In the genomic region with DNA sequence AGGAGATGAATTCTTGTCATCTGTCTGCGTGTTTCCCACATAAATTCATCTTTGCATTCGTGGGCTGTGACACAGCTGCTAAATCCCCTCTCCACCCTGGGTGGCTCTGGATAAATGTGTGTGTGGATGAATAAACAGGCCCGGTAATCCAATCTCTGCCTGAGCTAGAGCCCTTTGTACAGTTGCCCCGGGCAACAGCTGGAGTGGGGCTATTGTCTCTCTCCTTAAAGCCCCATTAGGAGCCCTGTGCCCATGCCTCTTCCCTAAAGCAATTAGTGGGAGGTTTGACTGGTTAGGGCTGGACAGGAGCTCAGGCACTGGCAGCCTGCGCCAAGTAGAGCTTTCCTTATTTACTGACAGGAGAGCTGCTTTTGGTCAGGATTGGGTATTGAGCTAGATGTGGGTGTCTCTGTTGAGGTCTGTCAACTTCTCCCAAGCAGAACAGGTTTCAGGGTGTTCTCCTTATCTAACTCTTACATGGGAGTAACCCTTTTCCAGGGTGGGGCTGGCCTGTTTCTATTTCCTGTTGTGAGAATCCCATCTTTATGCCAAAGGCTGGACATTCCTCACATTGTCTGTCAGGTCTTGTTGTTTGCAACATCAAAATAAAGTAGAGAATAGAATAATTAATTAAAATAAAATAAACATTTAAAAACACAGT, we compare ENCODE assay signal across 11 mouse cellular contexts. TPM values are rescaled to one million over a fixed set of nuclear protein-coding genes. Genes with fewer than 3 reads are reported as not detected.
DNase-seq lines count a peak whose midpoint lies in the region; ATAC-seq and TF ChIP-seq lines count a peak whose summit lies in the region.
"Had no signal": no experiment of that assay in that cellular context is flagged by ENCODE, and none has a peak within 500 bp of the region (broad histone marks: within the 10 kb centered on the region; RNA-seq: fewer than 3 reads in every experiment).

No protein-coding gene starts in this region.

- peaks cover 14% of the 10 kb centered on the region for H3K27me3 ChIP-seq in hindbrain, embryonic 13.5 days
- peaks cover 2% of the 10 kb centered on the region; the same call in 1 of the 2 replicates for H3K27me3 ChIP-seq in midbrain, postnatal 0 days (ENCODE audit: insufficient read depth, low read length)

- peak; percentile 24 for DNase-seq in MN1 (ENCODE audit: low spot score)
- DNase-seq in embryo, embryonic 11 days: peak; percentile 68
- DNase-seq in midbrain, postnatal 0 days (ENCODE audit: low spot score): peak; percentile 52
- no peak for DNase-seq in ovary, postnatal 36 days (ENCODE audit: low spot score)
- DNase-seq in layer of hippocampus, postnatal 25 days (ENCODE audit: extremely low spot score in 1 of 2, low spot score in 1 of 2): no peak
- no peak for DNase-seq in adrenal gland, postnatal 36 days
- DNase-seq: thymus, postnatal 25 days had no signal

- 15% methylated on average over 5 of the region's 5 CpGs for WGBS in hindbrain, embryonic 13.5 days
- WGBS in midbrain, postnatal 0 days: 14% methylated on average over 5 of the region's 5 CpGs

- TF ChIP-seq CTCF in midbrain, postnatal 0 days (IDR thresholded peaks at IDR 0.05): no peak

- H3K9me3 ChIP-seq in hindbrain, embryonic 13.5 days: no peaks in the 10 kb centered on the region
- H3K9me3 ChIP-seq in midbrain, postnatal 0 days (ENCODE audit: low read length): no peaks in the 10 kb centered on the region
- H3K9me3 ChIP-seq: G1E; heart, embryonic 12.5 days had no signal

- peak; percentile 79 for ATAC-seq in hindbrain, embryonic 13.5 days (ENCODE audit: low FRiP score)
- ATAC-seq in midbrain, postnatal 0 days (ENCODE audit: low FRiP score): peak; percentile 81

- H3K27ac ChIP-seq in hindbrain, embryonic 13.5 days: peak overlapping the region; percentile 76
- 0 out of 2 replicates have a peak overlapping the region, but pooled peaks have one; percentile 18 for H3K27ac ChIP-seq in midbrain, postnatal 0 days (ENCODE audit: low read depth, low read length)
- H3K27ac ChIP-seq: liver, embryonic 14.5 days had no signal

- H3K4me1 ChIP-seq in hindbrain, embryonic 13.5 days (replicated peaks): peaks cover 25% of the 10 kb centered on the region
- no peaks in the 10 kb centered on the region for H3K4me1 ChIP-seq in midbrain, postnatal 0 days (ENCODE audit: insufficient read depth, low read length)
- H3K4me1 ChIP-seq: heart, embryonic 12.5 days had no signal

- H3K4me2 ChIP-seq in hindbrain, embryonic 13.5 days: no peak overlapping the region
- H3K4me2 ChIP-seq in midbrain, postnatal 0 days (ENCODE audit: low read depth, low read length, poor library complexity, severe bottlenecking): no peak overlapping the region
- H3K4me2 ChIP-seq: heart, embryonic 12.5 days had no signal

- H3K9ac ChIP-seq in hindbrain, embryonic 13.5 days: 0 out of 2 replicates have a peak overlapping the region, but pooled peaks have one; percentile 29
- H3K9ac ChIP-seq in midbrain, postnatal 0 days (replicated peaks; ENCODE audit: low read length, poor library complexity, severe bottlenecking): no peak overlapping the region
- H3K9ac ChIP-seq: heart, embryonic 12.5 days; liver, embryonic 14.5 days had no signal

- H3K4me3 ChIP-seq in hindbrain, embryonic 13.5 days: no peak overlapping the region
- no peak overlapping the region for H3K4me3 ChIP-seq in midbrain, postnatal 0 days (ENCODE audit: low read depth, low read length)
- H3K4me3 ChIP-seq: heart, embryonic 12.5 days had no signal

- no peaks in the 10 kb centered on the region for H3K36me3 ChIP-seq in hindbrain, embryonic 13.5 days
- H3K36me3 ChIP-seq in midbrain, postnatal 0 days (ENCODE audit: insufficient read depth, low read length): no peaks in the 10 kb centered on the region
- H3K36me3 ChIP-seq: G1E; heart, embryonic 12.5 days had no signal

RNA-seq across cellular contexts. Expression of gene Fbrsl1, which starts 38.5 kb away (rescaled TPM):
- 18.7 and 20.7 TPM in 2 replicates for polyA plus RNA-seq in hindbrain, embryonic 13.5 days (2015; fragmentation: Nextera tagmentation; extraction: Ambion mirVana)
- total RNA-seq in midbrain, postnatal 0 days (2014; rRNA removed): 32.8 and 36.2 TPM in 2 replicates
- polyA plus RNA-seq in midbrain, postnatal 0 days (2015; fragmentation: Nextera tagmentation; extraction: Ambion mirVana): 14.7 and 20.3 TPM in 2 replicates
- 10 to 100 TPM; 83.5 to 89.3 TPM for total RNA-seq in layer of hippocampus, postnatal 25 days (2021)
- total RNA-seq in adrenal gland, postnatal 36 days (2021): 10 to 100 TPM; 65.6 to 68.6 TPM

RNA-seq across cellular contexts. Expression of gene Galnt9, which starts 57.4 kb away (rescaled TPM):
- 15.5 and 16.1 TPM in 2 replicates for polyA plus RNA-seq in hindbrain, embryonic 13.5 days (2015; fragmentation: Nextera tagmentation; extraction: Ambion mirVana)
- 29.7 and 34.0 TPM in 2 replicates for total RNA-seq in midbrain, postnatal 0 days (2014; rRNA removed)
- polyA plus RNA-seq in midbrain, postnatal 0 days (2015; fragmentation: Nextera tagmentation; extraction: Ambion mirVana): 21.4 and 23.1 TPM in 2 replicates
- total RNA-seq in layer of hippocampus, postnatal 25 days (2021): 100 to 1,000 TPM; 111 to 124 TPM
- under 1 TPM; 0.10 to 0.33 TPM for total RNA-seq in adrenal gland, postnatal 36 days (2021)
- polyA plus RNA-seq: G1E; heart, embryonic 12.5 days had no signal

Comparison
In these comparisons a context has a peak if more than half of its experiments do, and no peak if none do; other contexts are left out.
1. DNase-seq: peak in MN1 (single experiment), embryo, embryonic 11 days (single experiment) and midbrain, postnatal 0 days (single experiment); none in ovary, postnatal 36 days (single experiment), layer of hippocampus, postnatal 25 days (0 of 2) and adrenal gland, postnatal 36 days (0 of 2).
2. RNA of gene Galnt9, which starts 57.4 kb away (total RNA-seq): 111 to 124 TPM in layer of hippocampus, postnatal 25 days and 29.7 to 34.0 TPM in midbrain, postnatal 0 days; 0.10 to 0.33 TPM in adrenal gland, postnatal 36 days; every median in the first group is over 10 times any median in the second.